Mouse (Mus musculus): ENCODE data around the gene Zfp445.
"Not testable (repeated sequence)": the region's sequence is repeated elsewhere in the genome, so short reads cannot be mapped to it uniquely, and the experiment has no call there.

Gene Zfp445

DNA sequence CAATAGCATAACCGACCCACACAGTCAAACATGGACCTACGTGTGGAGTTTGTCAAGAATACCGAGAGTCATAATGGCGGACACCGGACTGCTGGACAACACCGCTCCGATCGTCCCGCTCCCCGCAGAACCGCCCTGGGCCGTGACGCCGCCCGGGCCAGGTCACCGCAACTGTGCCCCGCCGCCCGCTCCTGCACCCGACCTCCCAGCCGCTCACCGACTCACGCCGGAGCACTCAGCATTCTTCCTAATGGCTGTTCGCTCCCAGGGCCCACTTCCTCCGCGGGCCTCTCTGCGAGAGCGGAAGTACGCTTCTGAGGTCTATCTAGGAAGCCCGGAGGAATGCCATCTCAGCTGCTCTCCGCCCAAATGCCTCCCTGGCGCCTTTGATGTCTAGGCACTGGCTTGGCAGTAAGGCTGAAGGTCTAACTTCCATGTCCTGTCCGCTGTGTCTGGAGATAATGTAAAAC, at the start of gene Zfp445:
Gene Zfp445, minus strand, starts transcription at position 310 of the 470 bp plus-strand sequence.
- DNase-seq (ENCODE audit: low read depth, low spot score) = peak; percentile 84

DNA sequence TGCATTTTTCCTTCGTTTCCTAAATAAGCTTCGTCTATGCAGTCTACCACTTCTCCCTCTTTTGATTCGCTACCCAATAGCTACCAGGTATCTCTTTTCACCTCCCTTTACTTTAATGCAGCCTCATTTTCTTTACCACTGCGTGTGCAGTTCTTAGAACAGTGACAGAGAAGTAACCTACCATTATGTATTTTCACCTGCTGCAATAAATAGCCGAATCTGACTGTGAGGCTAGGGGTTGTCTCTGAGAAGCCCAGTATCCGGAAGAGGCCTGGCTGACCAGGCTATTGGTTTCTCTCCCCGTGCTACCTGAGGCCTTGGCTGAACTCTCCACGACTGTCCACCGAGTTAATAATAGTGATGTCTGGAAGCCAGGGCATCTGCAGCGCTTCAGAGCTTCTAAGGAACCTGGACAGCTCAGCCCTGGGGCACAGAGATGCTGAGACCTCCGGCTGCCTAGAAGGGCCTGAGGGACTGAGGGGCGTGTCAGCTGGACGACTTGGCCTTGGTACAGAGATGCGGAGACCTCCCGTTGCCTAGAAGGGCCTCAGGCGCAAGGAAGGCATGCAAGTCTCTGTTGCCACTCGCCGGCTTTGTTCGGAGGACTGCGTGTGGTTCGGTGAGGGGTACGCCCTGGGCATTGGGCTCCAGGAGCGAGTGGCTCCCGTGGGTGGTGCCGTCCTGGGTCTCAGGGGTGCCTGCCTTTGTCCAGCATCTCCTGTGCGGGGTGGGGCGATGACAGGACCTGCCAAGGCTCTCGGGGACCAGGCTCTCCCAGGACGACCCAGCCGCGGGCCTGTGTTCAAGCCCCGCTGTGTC, 37.1 kb upstream of the Zfp445 start:
- no peak for DNase-seq (ENCODE audit: low read depth, low spot score)

DNA sequence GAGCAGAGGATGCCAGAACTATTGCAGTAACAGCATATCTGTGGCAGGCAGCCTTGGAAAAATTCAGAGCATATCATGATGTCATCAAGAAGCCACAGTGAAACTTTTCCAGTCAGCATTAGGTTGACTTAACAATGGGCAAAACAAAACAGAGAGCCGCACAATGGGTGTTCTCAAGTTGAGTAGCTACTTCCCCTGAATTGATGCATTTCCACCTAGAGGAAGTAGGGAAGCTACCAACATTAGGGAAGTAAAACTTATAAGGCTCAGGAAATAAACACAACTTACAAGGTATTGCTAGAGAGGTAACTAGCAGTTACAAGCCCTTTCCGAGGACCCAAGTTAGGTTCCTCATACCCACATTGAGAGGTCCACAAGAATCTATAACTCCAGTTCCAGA, 35.2 kb upstream of the Zfp445 start:
- DNase-seq (ENCODE audit: low read depth, low spot score) = no peak

DNA sequence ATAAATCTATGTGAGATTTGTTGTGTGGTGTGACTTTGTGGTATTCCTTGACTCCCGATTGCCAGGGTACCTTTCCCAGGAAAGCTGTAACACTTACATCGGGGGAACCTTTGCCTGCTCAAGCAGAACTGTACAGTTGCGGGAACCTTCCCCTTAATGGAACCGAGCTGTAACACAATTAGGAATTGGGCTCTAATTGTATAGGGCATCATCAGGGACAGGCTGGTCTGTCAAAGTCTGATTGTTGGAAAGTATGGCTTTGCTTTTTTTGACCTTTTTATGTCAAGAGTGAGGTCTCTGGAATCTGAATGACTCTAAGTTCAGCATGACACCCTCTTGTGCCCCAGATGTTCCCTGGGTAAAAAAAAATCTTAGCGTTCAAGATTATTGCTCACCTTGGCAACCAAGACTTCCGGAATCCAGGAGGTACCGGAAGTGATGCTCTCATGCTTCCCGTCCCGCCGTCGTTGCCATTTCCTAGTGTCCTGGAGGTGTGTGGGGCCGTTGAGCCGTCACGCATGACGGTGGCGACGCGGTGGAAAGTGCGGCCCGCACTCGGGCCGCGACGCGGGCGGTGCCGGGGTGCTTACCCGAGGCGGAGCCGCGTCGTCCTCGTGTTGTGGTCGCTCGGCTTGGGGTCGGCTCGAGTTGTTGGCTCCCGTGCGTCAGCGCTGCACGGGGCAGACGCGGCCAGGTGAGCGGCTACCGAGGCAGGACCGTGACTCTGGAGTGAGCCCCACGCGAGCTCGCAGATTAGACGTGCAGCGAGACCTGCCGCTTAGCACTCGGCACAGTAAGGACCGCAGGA, 20.8 kb upstream of the Zfp445 start:
- DNase-seq (ENCODE audit: low read depth, low spot score) = peak; percentile 72

DNA sequence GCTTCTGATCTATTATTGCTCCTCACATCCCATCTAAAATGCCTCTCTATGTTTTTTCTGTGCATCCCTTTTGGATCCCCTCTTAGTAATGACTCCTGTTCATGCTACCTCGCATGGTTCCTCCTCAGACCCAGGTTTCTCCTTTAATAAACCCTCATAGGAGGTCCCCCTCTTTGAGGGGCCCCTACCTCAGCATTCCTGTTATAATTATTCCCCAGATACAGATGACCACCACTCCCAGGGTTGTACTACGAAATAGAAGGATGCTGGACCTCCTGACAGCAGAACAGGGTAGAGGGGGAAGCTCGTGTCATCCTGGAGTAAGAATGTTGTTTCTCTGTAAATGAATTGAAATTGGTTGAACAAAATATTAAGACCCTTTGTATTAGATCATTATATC, 19.6 kb upstream of the Zfp445 start, which contains the start of gene Zkscan7:
Gene Zkscan7, plus strand, starts transcription at position 301 of the 400 bp plus-strand sequence.
- no peak for DNase-seq (ENCODE audit: low read depth, low spot score)

DNA sequence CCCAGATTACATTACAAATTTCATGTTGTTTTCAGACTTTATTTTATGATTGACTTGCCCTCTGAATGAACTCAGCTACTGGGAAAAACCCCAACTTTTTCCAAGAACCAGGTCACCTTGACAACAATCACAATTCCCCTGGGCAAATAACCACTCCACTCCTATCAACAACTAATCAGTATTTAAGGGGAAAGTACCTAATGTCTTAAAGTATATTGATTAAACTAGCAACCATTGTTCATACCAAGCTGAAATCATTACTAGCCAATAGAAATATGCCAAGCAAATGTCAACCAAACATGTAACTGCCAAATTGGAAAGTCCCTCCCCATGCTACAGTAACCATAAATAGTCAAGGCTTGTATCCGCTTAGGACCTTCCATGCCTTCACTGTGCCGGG, 9.3 kb upstream of the Zfp445 start:
- DNase-seq (ENCODE audit: low read depth, low spot score) = no peak

DNA sequence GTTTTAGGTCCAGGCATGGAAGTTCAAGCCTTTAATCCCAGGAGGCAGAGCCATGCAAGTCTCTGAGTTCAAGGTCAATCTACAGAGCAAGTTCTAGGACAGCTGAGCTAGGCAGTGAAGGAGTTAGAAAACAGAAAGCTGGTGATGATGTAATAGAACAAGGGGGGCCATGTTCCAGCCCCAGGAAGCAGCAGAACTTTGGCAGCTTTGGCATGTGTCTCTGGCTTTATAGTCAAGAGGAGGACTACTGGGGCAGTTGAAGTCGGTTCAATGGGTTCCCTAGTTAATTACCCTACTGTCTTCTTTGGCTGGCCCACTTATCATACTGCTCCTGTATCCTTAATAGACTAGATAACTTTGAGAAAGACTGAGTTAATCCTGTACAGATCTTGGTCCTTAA, 8.8 kb upstream of the Zfp445 start:
- DNase-seq (ENCODE audit: low read depth, low spot score) = no peak

DNA sequence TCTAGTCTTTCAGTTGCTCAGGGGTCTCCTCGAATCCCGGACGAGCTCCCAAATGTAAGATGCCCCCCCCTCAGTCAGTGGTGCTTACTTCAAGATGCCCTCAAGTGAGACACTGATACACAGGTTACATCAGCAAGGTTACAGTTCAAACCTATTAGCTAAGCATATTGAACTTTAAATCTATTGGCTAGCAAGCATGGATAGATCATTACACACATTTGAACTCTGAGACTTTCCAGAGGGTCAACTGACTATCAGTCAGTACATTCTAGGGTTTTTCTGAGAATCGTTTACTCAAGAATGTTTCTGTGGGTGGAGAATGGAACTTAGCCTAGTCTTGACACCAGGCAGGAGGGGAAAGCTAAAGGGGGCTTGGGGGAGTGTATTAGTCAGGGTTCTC, 6.8 kb upstream of the Zfp445 start:
- no peak for DNase-seq (ENCODE audit: low read depth, low spot score)

DNA sequence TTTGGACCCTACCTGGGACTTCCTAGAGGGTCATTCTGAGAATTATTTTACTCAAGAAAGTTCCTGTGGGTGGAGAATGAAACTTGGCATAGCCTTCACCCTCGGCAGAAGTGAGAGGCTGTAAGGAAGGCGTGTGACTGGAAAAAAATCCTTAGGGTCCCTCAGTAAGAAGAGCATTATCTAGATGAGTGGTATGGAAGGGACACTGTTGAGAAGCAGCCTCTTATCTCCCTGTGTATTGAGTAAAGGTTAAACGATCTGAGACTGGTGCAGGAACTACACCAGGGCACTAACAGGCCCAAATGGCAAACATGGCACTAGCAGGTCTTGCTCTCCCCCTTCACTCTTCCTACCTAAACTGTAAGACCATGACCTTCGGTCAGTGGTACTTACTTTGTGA, 386 bp upstream of the Zfp445 start:
- no peak for DNase-seq (ENCODE audit: low read depth, low spot score)

DNA sequence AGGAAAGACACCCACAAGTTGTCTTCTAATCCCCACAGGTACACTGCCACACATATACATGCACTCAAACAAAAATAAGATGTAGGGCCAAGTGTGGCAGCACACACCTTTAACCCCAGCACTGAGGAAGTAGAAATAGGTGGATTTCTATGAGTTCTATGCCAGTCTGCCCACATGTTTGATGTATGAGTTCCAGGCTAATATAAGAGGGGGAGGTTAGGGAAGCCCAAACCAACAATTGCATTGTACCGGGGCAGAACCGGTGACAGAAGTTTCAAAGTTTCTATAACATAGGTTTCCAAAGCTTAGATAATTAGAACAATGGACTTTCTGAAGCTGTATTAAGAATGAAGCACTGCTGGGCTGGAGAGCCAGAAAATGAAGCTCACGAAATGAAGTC, 958 bp downstream of the Zfp445 start:
- no peak for DNase-seq (ENCODE audit: low read depth, low spot score)

DNA sequence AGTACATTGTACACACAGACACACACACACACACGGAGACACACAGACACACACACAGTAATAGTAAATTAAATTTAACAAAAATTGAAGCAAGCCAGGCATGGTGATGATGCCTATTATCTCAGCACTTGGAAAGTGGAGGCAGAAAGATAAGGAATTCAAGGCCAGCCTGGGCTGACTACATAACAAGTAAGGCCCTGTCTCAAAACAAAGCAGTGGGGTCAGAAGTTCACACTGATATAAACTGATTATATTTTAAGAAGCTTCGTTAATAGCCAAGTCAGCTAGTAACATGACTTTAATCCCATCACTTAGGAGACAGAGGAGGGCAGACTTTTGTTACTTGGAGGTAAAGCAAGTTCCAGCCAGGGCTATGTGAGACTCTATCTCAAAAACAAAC, 2.1 kb downstream of the Zfp445 start:
- no peak for DNase-seq (ENCODE audit: low read depth, low spot score)

DNA sequence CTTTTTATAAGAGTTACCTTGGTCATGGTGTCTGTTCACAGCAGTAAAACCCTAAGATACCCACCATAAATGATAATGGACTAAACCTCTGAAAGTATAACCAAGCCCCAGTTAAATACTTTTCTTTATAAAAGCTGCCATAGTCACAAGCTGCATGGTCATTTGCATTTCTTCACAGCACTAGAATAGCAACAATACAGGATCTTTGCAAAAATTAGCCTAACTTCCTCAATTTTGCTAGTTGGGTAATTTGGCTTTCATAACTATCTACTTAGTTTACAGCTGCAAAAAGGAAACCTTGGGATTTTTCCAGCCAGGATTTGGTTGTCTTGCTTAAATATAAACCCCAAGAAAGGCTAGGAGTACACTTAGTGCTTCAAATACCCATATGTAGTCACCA, 5.1 kb downstream of the Zfp445 start:
- DNase-seq (ENCODE audit: low read depth, low spot score) = no peak

DNA sequence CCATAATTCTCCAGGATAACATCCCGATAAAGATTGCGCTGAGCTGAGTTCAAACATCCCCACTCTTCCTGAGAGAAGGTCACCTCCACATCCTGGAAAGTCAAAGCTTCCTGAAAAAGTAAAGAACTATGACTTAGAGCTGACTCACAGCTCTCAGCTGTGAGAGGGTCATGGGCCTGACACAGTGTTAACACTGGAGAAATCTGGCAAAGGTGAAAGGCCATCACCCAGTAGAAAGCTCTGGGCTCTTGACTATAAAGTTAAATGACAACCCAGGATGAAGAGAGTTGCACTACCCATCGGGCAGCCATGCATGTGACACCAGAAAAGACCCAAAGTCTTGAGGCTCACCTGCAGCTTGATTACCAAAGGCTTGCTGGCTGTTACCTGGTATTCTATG, 9.1 kb downstream of the Zfp445 start:
- DNase-seq (ENCODE audit: low read depth, low spot score) = no peak

DNA sequence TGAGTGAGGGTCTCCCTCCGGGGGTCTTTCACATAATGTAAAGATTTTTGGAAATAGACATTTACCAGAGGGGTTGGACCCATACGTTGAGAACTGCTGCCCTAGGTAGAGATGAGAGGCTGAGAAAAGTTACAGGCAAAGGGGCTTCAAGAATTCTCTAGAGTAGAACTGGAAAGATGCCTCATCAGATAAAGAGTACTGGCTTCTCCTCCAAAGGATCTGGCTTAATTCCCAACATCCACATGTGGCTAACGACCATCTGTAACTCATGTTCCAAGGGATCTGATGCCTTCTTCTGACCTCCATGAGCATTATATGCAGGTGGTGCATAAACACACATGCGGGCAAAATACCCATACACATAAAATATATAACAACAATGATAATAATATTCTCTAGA, 10.2 kb downstream of the Zfp445 start:
- DNase-seq (ENCODE audit: low read depth, low spot score) = no peak

DNA sequence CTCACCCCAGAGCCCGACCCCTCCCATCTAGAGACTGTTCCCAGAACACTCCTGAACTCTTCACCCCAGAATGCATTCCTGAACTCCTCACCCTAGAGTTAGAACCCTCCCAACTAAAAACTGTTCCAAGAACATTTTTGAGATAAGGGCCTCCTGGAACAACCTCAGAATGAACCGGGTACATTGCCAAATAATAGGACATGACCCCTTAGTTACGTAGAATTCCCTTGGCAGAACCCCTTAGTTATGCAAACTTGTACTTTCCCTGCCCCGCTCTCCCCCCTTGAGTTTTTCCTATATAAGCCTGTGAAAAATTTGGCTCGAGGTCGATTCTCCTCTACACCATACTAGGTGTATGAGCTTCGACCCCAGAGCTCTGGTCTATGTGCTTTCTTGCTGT, 10.7 kb downstream of the Zfp445 start:
- not testable (repeated sequence) for DNase-seq (ENCODE audit: low read depth, low spot score)

DNA sequence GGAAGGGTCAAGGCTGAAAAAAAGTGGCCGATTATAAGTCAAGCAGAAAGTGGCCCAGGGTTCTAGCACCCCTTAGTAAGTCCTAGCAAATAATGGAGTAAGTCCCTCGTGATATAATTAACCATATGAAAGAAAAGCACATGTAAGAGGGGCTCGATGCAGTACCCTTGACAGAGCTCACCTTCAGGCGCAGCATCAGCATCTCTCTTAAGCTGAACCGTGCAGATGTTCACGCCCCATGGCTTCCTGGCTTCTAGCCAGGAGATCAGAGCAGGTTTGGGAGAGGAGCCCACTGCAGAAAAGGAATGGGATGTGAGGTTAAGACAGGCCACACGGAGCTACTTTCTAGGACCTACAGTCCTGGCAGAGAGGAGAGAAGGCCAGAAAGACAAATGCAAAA, 11.3 kb downstream of the Zfp445 start:
- no peak for DNase-seq (ENCODE audit: low read depth, low spot score)

DNA sequence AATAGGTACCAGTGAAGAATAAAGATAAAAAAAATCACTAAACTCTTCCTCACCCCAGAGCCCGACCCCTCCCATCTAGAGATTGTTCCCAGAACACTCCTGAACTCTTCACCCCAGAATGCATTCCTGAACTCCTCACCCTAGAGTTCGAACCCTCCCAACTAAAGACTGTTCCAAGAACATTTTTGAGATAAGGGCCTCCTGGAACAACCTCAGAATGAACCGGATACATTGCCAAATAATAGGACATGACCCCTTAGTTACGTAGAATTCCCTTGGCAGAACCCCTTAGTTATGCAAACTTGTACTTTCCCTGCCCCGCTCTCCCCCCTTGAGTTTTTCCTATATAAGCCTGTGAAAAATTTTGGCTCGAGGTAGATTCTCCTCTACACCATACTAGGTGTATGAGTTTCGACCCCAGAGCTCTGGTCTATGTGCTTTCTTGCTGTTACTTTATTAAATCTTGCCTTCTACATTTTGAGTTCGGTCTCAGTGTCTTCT, 17.9 kb downstream of the Zfp445 start:
- not testable (repeated sequence) for DNase-seq (ENCODE audit: low read depth, low spot score)

DNA sequence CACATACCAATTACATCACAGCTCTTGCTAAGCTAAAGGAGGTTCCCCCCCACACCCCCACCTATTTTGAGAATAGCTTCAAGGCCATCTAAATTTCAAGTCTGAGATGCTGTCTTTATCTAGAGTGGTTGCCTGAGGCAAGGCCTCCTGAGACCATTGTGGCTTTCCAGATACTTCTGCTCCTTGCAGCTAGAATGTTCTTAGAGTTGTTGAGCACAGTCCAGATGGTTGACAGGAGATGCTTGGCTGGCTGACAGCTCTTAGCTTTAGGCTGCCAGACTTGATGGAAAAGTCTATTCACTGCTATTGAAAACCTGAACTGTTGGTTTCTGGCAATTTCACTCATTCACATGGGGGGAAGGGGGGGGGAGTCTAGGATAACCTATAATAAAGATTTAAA, 19.6 kb downstream of the Zfp445 start:
- peak; percentile 58 for DNase-seq (ENCODE audit: low read depth, low spot score)

DNA sequence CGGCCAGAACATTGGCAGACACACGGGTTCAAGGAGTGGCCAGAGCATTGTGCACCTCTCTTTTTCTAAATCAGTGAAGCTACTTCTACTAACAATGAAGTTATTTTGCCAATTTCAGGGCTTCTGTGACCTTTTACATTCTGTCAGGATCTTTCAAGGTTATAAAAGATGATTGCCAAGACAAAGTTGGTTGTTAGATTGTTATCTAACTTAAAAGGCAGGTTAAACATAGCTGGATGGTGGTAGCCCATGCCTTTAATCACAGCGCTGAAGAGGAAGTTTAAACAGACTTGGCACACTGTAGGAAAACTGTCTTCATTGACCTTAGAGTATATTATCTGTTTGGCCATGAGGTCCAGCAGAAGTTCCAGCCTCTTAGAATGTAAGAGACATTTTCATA, 20.2 kb downstream of the Zfp445 start:
- no peak for DNase-seq (ENCODE audit: low read depth, low spot score)

DNA sequence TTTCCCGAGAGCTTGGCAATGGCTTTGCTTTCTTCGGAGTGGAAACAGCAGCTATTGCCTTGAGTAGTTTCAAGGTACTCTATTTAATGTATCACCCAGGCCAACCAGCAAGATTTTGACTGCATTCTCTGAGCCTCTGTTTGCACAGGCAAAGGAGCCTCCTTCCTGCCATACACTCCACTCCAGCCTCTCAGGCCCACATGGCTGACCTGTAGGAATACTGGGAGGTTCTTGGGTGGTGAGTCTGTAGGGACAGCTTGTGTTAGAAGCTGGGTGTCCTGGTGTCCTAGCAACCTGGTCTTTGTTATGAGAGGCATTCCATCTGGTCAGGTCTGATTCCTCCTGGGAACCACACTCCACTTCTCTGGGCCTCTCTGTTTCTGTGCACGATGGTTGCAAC, 22.0 kb downstream of the Zfp445 start, which contains the start of gene Gm35549:
Gene Gm35549, minus strand, starts transcription at position 276 of the 400 bp plus-strand sequence.
- no peak for DNase-seq (ENCODE audit: low read depth, low spot score)

DNA sequence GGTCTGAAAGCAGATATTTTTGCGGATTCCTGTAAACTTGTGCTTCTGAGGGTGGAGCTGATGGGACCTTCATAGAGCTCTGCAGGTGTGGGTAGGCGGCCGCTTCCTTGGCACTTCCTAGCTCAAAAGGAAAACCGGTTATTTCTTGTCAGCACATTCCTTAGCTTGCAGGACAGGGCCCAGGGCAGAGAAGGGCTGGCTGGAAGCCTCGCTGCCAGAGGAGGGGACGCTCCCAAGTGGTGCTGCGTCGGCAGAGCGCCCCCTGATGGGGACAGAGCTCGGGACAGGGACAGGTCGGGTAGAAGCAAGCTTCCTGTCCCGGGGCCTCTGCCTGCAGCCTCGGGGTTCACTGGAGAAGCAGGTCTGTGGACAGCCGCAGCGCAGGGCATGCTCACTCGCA, 28.1 kb downstream of the Zfp445 start:
- no peak for DNase-seq (ENCODE audit: low read depth, low spot score)

DNA sequence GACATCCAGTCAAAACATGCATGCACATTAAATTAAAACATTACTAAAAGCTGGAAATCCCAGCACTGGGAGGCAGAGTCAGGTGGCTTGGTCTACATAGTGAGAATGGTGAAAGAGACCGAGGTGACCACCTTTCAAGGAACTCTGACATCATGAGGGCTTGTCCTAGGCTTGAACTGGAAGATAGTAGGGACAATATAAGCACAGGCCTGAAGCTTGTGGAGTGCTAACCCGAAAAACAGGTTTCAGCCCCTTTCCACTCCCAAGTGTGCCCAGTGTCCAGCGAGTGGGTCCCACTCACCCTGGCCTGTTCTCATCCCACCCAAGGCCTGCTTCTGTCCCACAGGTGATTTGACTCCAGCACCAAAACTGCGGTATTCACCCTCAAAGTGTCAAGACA, 28.6 kb downstream of the Zfp445 start:
- DNase-seq (ENCODE audit: low read depth, low spot score) = no peak

All from telencephalon, adult 2 months (tissue).